7 mouse cellular contexts compared by ENCODE assay signal in the genomic region with DNA sequence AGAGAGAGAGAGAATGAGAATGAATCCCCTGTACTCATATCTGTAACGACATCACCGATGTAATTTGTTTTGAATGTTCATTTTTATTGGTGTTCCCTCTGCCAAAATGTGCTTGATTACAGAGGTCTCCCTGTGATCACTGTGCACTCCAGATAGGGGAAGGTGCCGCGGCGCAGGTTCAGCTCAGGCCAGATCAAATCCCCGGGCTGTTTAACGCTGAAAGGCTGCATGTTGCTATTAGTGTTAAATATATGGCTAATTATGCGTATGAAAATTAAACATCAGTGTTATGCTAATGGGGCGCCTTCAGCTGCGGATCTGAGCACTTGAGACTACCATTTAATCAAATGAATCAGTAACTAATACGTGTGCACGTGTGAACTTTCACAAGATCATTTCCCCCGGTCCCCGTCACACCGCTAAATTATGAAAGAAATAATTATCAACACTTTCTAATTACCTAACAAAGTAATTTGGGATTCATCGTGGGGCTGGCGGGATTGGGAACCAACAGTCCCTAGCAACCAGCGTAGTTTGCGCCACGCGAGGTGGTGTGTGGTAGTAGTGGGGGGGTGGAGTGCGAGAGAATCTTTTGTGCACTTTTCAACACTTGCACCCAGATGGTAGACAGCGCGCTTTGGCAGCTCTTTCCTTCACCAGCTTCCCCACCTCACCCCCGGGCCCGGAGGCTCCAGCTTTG. TPM values are rescaled to one million over a fixed set of nuclear protein-coding genes. Genes with fewer than 3 reads are reported as not detected.
A peak's percentile ranks its signal among the peaks of the same experiment; 100 is the strongest.
DNase-seq lines count a peak whose midpoint lies in the region; ATAC-seq lines count a peak whose summit lies in the region.

TSS of gene Dlx1 (plus strand) at position 100 of the 700 bp plus-strand sequence.

- no peak for DNase-seq in forebrain, embryonic 10.5 days (ENCODE audit: extremely low spot score, low spot score)
- DNase-seq in gastrocnemius, postnatal 10 days, result no peak
- no peak for DNase-seq in ovary, postnatal 36 days (ENCODE audit: low spot score)

- peak within 1 kb of the TSS; percentile 83 for H3K27ac ChIP-seq in forebrain, embryonic 10.5 days
- peak within 1 kb of the TSS; percentile 14; the same call in 1 of the 2 replicates for H3K27ac ChIP-seq in intestine, embryonic 15.5 days
- peak within 1 kb of the TSS; percentile 76 for H3K27ac ChIP-seq in midbrain, embryonic 13.5 days

- peaks cover 98% of the 10 kb centered on the region for H3K27me3 ChIP-seq in megakaryocyte, embryonic 14.5 days (replicated peaks)
- H3K27me3 ChIP-seq in forebrain, embryonic 10.5 days (ENCODE audit: poor library complexity, severe bottlenecking), result peaks cover 100% of the 10 kb centered on the region
- H3K27me3 ChIP-seq in intestine, embryonic 15.5 days (replicated peaks), result peaks cover 91% of the 10 kb centered on the region
- H3K27me3 ChIP-seq in midbrain, embryonic 13.5 days, result peaks cover 98% of the 10 kb centered on the region

- H3K9ac ChIP-seq in intestine, embryonic 15.5 days, result 0 out of 2 replicates have a peak within 1 kb of the TSS, but pooled peaks have one; percentile 26
- H3K9ac ChIP-seq in midbrain, embryonic 13.5 days (replicated peaks), result peak within 1 kb of the TSS; percentile 51

- peak within 1 kb of the TSS; percentile 89 for H3K4me3 ChIP-seq in megakaryocyte, embryonic 14.5 days (replicated peaks)
- H3K4me3 ChIP-seq in forebrain, embryonic 10.5 days, result peak within 1 kb of the TSS; percentile 60
- H3K4me3 ChIP-seq in intestine, embryonic 15.5 days (replicated peaks), result peak within 1 kb of the TSS; percentile 50
- peak within 1 kb of the TSS; percentile 44 for H3K4me3 ChIP-seq in midbrain, embryonic 13.5 days (replicated peaks)

- no peaks in the 10 kb centered on the region for H3K36me3 ChIP-seq in megakaryocyte, embryonic 14.5 days (replicated peaks; ENCODE audit: low read length)
- no peaks in the 10 kb centered on the region for H3K36me3 ChIP-seq in forebrain, embryonic 10.5 days (replicated peaks)
- no peaks in the 10 kb centered on the region for H3K36me3 ChIP-seq in intestine, embryonic 15.5 days
- H3K36me3 ChIP-seq in midbrain, embryonic 13.5 days, result no peaks in the 10 kb centered on the region

- no peak for ATAC-seq in megakaryocyte, adult 5-6 weeks (ENCODE audit: poor library complexity, severe bottlenecking)
- no peak for ATAC-seq in intestine, embryonic 15.5 days
- peak; percentile 29; the same call in 1 of the 2 replicates for ATAC-seq in midbrain, embryonic 13.5 days

- H3K4me2 ChIP-seq in intestine, embryonic 15.5 days (replicated peaks), result peak within 1 kb of the TSS; percentile 91
- H3K4me2 ChIP-seq in midbrain, embryonic 13.5 days (replicated peaks), result peak within 1 kb of the TSS; percentile 68

- peaks cover 55% of the 10 kb centered on the region for H3K4me1 ChIP-seq in megakaryocyte, embryonic 14.5 days
- H3K4me1 ChIP-seq in forebrain, embryonic 10.5 days, result peaks cover 83% of the 10 kb centered on the region
- H3K4me1 ChIP-seq in intestine, embryonic 15.5 days (replicated peaks), result peaks cover 17% of the 10 kb centered on the region
- H3K4me1 ChIP-seq in midbrain, embryonic 13.5 days (replicated peaks), result peaks cover 19% of the 10 kb centered on the region

- H3K9me3 ChIP-seq in megakaryocyte, embryonic 14.5 days, result peaks cover 2% of the 10 kb centered on the region; the same call in 1 of the 2 replicates
- no peaks in the 10 kb centered on the region for H3K9me3 ChIP-seq in forebrain, embryonic 10.5 days
- H3K9me3 ChIP-seq in intestine, embryonic 15.5 days, result no peaks in the 10 kb centered on the region
- H3K9me3 ChIP-seq in midbrain, embryonic 13.5 days, result no peaks in the 10 kb centered on the region

- WGBS in forebrain, embryonic 10.5 days, result under 1% methylated on average over 26 of the region's 26 CpGs
- 1% methylated on average over 26 of the region's 26 CpGs for WGBS in intestine, embryonic 15.5 days
- 1% methylated on average over 26 of the region's 26 CpGs for WGBS in midbrain, embryonic 13.5 days

RNA-seq across cellular contexts. Expression of gene Dlx1, which starts in this region (rescaled TPM):
- polyA plus RNA-seq in megakaryocyte, embryonic 14.5 days (2012; ENCODE audit: insufficient read depth, low replicate concordance), result 0.31 TPM in 1 of 2 replicates, not detected in the other
- total RNA-seq in megakaryocyte, adult 5-6 weeks (2015), result not detected in 2 replicates
- not detected in 2 replicates for total RNA-seq in megakaryocyte, adult 5-6 weeks (2017)
- polyA plus RNA-seq in forebrain, embryonic 10.5 days (2016; fragmentation: Nextera tagmentation; extraction: Ambion mirVana), result 32.5 and 32.9 TPM in 2 replicates
- polyA plus RNA-seq in intestine, embryonic 15.5 days (2015; fragmentation: Nextera tagmentation; extraction: Ambion mirVana), result 7.1 and 7.8 TPM in 2 replicates
- polyA plus RNA-seq in midbrain, embryonic 13.5 days (2015; fragmentation: Nextera tagmentation; extraction: Ambion mirVana), result 53.6 and 56.4 TPM in 2 replicates
- under 1 TPM; 0.23 to 0.54 TPM for total RNA-seq in gastrocnemius, postnatal 10 days (2021)

Comparison
In these comparisons a context has a peak if more than half of its experiments do, and no peak if none do; other contexts are left out.
1. H3K27ac ChIP-seq: peak in every context shown above with its lines; median percentile 83 in forebrain, embryonic 10.5 days; 76 in midbrain, embryonic 13.5 days; 14 in intestine, embryonic 15.5 days.